Mouse (Mus musculus) frontal cortex, postnatal 36 days (tissue): Measurements from ENCODE around the gene Gm11492.

ENCODE experiments used
- DNase-seq, 2 experiments: peaks; one replicate each; pipeline ENCODE4 v3.0.0; 2022; ENCODE audit warnings: low spot score in 2 of 2

Gm11492 gene

DNA sequence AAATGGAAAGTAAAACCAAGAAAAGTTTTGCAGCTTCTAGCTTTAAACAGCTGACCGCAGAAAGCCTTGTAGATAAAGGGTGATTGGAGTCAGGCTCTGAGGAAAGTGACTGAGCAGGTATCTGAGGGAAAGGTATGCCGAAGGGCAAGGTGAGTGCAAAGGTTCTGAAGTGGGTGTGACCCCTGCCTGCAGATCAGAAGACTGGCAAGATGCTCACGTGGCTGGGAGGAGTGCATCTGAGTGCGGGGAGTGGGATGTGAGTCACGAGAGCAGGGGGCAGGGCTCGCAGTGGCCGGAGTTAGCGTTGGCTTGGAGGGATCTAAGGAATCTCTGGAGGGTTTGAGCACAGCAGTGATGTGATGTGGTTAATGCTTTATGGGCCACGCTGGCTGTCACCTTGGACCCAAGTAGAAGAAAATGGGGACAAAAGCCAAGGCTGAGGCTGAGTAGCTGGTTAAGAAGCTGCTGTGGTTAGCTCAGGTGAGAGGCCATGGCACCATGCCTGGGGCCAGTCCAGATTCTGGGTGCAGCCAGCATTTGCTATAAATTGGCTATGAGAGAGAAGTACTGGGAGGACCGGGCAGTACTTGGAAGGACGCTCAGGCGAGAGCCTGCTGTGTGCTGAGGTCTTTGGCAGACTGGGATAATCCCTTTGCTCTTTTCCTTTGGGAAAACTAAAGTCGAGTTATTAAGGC lies 33.1 kb downstream of the Gm11492 start:
- DNase-seq, result no peak

DNA sequence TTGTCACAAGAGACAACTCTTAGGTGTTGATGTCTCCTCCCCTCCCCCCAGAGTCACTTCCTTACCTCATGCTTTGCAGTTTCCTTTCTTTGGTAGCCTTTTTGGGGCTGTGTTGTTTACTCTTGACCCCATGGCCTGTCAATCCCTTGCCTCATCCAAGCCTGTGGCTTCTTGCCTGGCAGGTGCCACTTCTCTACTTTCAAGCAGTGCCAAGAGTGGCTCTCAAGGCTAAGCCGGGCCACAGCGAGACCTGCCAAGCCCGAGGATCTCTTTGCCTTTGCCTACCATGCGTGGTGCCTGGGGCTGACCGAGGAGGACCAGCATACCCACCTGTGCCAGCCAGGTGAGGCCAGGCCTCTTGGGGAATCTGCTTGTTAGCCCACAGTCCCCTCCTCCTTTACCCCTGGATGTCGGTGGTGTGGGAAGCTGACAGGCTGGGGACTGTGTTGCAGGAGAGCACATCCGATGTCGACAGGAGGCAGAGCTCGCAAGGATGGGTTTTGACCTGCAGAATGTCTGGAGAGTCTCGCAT lies 33.9 kb downstream of the Gm11492 start:
- no peak for DNase-seq

GRCm38 (mm10) chr11:87602234-87602633 lies 35.8 kb downstream of the Gm11492 start:
- DNase-seq, result no peak

- DNase-seq, result no peak
Measured at GRCm38 (mm10) chr11:87603571-87603970, 37.1 kb downstream of the Gm11492 start.

DNA sequence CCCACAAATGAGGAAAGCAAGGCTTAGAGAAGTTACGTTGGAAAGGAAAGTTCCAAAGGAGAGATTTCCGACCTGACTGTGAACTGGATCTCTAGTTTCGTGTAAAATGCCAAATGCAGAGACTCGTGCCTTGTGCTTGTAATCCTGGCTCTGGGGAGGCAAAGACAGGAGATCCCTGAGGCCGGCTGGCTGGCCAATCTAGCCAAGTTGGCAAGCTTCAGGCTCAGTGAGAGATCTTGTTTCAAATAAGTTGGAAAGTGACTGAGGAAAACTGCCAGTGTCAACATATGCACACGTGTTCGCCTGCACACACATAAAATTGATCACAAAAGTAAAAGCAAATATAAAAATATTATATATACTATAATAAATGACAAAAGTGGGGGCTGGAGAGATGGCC lies 42.8 kb downstream of the Gm11492 start:
- DNase-seq, result no peak

DNA sequence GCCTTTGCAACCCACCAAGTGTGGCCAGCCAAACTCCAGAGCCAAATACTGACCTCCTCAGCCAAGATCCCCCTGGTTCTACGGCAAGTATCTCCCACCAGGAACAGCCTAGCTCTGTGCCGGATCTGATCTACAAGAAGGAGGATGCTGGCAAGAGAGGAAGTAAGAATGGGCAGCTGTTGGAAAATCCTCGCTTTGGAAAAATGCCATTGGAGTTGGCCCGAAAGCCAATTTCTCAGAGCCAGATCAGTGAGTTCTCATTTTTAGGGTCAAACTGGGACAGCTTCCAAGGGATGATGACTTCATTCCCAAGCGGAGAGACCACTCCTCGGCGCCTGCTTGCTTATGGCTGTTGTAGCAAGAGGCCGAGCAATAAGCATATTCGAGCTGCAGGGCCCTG lies 45.1 kb downstream of the Gm11492 start:
- DNase-seq, result no peak

DNA sequence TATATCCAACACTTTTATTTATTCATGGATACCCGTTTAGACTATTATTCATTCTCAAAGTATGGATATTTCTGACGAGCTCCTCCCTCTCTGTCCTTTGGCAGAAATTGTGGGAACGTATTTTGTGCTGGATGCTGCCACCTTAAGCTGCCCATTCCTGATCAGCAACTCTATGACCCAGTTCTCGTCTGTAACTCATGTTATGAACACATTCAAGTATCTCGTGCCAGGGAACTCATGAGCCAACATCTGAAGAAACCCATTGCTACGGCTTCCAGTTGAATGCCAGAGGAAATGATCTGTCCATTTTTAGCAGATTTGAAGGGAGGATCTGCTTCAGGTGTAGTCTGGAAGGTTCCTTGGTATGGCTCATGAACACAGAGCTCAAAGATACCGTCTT lies 47.5 kb downstream of the Gm11492 start:
- DNase-seq, result no peak

DNA sequence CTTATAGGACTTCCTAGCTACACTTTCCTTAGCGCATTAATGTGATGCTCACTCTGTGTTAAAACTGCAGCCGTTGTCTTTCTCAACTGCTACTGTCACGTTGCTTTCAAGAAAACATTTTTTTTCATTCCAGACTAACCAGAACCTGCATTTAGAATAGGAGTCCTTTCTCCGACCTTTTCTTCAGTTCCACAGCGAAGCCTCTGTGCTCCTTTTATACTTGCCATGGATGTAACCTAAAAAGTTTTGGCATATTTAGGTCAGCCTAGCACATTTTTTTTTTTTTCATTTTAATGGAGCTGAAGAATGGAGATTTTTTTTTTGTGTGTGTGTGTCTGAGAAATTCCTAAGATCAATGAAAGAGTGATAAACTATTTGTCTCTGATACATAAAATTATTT lies 49.1 kb downstream of the Gm11492 start:
- DNase-seq, result no peak

- DNase-seq, result no peak
Measured at GRCm38 (mm10) chr11:87615952-87616351, 49.5 kb downstream of the Gm11492 start.

DNA sequence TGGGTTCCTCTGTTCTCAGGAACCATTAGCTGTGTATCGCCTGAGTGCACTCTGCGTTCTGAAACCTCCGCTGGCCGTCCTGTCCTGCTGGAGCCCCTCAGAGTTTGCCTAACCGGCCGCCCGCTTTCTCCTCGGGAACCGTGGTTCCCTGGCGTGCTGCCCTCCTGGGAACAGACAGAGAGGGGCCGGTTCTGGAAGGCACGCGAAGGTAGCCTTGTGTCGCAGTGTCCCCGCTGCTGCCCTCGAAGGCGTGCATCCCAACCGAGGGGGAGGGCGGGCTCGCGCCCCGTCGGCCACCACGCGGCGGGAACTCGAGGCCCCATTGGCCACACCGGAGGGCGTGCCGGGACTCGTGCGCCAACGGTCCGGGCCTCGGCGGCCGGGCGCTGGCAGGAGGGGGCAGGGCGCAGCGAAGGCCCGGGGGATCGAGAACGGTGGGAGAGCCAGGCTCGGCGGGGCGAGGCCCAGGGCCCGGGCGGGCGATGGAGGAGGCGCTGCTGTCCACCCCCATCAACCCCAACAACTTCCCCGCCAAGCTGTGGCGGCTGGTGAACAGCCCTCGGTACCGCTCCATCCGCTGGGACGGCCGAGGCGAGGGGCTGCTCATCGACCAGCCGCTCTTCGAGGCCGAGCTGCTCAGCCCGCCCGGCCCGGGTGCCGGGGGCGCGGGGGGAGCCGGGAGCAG lies 50.5 kb downstream of the Gm11492 start, which contains the start of gene Hsf5:
Gene Hsf5 (plus strand): TSS at position 375 of the 685 bp plus-strand sequence.
- DNase-seq, result no peak

DNA sequence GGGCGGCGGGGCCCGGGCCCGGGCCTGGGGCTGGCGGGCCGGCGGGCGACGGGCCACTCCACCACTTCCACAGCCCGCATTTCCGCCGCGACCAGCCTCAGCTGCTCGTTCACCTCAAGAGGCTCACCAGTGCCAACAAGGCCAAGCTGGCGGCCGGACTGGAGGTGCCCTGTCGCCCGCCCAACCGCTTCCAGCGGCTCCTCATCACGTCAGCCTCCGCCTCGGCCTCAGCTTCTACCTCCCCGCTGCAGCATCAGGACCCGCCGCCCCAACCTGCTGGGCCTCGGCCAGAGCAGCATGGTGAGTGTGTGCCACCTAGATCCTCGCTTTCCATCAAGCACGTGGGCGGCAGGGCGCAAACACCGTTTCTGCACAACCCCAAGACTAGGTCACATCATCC lies 51.2 kb downstream of the Gm11492 start:
- no peak for DNase-seq
